Mouse (Mus musculus): Measurements from ENCODE around the gene Olfr548-ps1. TPM values are rescaled to one million over a fixed set of nuclear protein-coding genes. Genes with fewer than 3 reads are reported as not detected.
"Not testable (repeated sequence)": the region's sequence is repeated elsewhere in the genome, so short reads cannot be mapped to it uniquely, and the experiment has no call there.

Olfr548-ps1 gene
- total RNA-seq (2021) (not detected), polyA plus RNA-seq (2012; rRNA removed) (not detected in 2 replicates)
- long read RNA-seq: 0 reads

DNA sequence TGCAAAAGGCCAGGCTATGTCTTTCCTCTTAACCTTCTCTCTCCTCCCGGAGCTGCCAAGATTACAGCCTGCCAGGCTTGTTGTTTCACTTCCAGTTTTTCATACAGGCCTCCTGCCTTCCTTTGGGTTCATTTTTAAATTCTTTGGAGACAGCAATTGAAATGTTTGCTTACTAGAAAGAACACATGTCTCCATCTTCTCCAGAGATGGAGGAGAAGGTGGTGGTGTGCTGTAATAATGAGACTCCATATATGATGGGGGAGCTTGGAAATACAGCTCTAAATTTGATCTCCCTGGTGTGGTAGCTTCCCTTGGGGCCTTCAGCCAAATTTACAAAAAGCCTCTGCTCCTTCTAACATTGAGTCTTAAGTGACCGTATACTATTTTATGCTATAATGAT is at the start of gene Olfr548-ps1:
Olfr548-ps1 (plus strand) TSS at position 301 of the 400 bp plus-strand sequence.
- DNase-seq: no peak

DNA sequence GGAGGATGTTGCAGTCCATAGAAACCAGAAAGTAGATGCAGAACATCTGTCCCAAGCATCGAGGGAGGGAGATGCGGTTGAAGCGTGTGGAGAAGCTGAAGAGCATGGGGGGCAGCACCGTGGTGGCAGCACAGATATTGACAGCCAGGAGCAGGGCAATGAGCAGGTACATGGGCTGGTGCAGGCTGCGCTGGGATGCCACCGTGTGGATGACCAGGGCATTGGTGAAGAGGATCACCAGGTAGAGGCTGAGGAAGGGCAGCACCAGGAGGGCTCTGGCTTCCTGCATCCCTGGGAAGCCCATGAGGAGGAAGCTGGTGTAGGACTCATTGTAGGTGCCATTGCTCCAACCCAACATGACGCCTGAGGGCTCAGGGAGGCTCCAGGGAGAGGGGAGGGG is 46.3 kb upstream of the Olfr548-ps1 start:
- not testable (repeated sequence) for DNase-seq

- DNase-seq: no peak
Observed at GRCm38 (mm10) chr7:102499473-102499872, 41.2 kb upstream of the Olfr548-ps1 start, which contains the start of gene Olfr545. Gene Olfr545 (minus strand): TSS chr7:102499573.

DNA sequence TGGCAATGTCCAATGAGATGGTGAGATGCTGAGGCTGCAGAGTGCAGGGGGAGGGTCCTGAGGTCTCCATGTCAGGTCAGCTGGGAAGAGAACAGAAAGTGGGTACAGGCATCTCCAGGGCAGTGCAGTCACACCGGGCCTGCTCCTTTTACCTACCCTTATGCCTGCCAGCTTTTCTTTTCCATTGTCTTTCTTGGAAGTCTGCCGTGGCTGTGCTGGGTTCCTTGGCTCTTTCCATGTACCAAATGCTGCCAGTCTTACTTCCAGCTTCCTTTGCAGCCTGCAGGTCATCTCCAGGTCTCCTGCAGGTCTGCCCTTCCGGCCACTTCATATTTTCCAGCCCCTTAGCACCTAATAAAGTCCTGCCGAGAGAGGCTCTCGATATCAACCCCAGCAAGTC is 38.7 kb upstream of the Olfr548-ps1 start:
- DNase-seq: no peak

- peak; percentile 76 for DNase-seq
Observed at GRCm38 (mm10) chr7:102506848-102507247, 33.8 kb upstream of the Olfr548-ps1 start.

GRCm38 (mm10) chr7:102508066-102508465 is 32.6 kb upstream of the Olfr548-ps1 start:
- DNase-seq: no peak

GRCm38 (mm10) chr7:102508666-102509065 is 32.0 kb upstream of the Olfr548-ps1 start:
- no peak for DNase-seq

DNA sequence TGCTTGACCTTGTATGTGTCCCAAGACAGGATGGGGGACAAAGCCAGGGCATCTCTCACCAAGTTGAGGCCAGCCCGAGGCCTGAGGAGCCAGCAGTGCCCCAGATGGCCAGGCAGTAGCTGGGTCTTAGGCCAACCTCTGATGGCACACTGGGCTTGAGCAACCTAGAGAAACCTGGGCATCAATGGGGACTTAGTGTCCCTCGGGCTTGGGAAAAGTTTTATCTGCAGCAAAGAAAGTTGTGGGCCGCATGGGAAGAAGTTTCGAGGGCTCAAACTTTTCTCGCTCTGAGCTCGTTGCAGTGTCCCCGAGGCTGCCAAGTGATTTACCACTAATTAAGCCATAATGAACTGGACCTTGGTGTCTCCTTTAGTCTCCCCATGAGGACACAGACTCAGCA is 31.0 kb upstream of the Olfr548-ps1 start:
- no peak for DNase-seq

DNA sequence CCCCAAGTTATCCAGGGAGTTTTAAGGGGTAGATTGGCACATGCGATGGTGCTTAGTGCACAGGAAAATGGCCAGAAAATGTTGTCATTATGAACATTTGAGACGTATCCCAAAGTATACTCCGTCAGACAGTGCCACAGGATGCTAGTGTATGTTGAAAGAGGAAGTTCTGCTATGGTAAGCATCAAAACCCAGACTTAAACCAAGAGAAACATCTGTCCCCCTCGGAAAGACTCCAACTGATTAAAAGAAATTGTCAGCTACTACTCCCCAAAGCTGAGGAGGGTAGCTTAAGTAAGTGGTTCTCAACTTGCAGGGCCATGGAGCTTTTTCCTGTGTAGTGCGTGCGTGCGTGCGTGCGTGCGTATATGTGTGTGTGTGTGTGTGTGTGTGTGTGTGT is 28.8 kb upstream of the Olfr548-ps1 start:
- no peak for DNase-seq

GRCm38 (mm10) chr7:102512814-102513435 is 27.8 kb upstream of the Olfr548-ps1 start:
- peak; percentile 90 for DNase-seq

DNA sequence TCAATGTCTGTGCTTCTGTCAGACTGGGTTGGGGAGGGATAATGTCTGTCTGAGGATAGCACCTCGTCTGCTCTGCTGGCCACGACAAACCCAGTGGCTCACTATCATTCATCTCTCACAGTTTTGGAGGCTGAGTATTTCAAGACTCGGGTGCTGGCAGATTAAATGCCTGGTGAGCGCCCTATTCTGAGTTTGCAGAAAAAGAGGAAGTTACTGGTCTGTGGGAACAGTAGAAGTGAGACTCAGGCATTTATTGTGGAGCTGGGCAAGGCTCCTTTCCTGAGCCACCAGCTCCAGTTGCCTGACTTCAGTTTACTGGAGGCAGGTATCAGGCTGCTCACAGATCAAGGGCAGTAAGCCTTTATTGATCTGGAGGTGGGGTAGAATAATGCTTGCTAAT is 26.6 kb upstream of the Olfr548-ps1 start:
- no peak for DNase-seq

DNA sequence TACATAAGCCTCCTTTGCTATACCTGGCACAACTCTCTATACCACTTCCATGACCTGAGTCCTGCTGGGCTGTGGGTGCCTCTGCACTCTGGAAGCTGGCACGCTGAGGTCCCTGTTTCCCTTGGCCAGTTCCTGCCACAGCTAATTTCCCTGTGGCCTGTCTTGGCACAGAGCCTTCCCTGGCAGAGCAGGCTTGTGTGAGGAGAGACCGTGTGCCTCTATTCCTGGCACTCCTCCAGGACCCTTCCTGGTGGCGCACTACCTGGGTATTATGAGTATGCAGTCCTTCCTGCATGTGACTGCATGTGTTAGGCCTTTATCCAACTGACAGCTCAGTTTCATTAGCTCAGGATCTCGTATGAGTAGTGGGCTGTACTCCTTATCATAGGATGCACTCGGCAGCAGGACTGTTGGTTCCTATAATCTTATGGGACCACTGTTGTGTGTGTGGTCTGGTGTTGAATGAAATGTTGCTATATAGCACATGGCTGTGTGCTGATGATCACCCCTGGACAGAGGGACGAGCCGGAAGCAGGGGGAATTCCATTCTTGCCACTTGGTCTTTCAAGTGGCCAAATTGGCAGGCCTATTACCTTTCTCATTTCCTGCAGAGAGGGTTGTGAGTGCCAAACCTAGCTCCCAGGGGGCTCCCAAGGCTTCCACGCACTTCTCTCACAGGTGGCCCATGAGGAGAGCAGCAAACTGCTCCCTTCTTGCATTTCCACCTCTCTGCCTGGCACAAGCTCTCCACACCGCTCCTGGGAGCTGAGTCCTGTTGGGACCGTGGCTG is 24.2 kb upstream of the Olfr548-ps1 start:
- peak; percentile 15 for DNase-seq

DNA sequence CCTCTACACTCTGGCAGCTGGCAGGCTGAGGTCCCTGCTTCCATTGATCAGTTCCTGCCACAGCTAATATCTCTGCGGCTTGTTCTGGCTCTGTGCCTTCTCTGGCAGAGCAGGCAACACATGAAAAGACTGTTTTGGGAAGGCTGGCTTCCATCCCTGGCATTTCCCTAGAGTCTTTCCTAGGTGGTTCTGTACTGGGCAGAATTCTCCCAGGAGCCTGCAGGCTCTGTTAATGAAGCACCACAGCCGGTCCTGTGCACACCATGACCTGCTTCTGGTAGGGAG is 23.7 kb upstream of the Olfr548-ps1 start:
- peak; percentile 17 for DNase-seq

DNA sequence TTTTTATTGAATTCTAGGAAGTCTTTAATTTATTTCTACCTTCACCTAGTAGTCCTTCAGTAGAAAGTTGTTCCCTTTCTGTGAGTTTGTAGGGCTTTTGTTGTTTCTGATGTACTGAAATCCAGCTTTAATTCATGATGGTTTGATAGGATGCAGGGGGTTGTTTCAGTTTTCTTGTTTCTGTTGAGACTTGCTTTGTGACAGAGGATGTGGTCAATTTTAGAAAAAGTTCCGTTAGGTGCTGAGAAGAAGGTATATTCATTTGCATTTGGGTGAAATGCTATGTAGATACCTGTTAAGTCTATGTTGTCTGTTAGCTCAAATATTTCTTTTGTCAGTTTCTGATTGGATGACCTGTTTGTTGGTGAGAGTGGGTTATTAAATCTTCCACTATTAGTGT is 11.6 kb upstream of the Olfr548-ps1 start:
- no peak for DNase-seq

GRCm38 (mm10) chr7:102534449-102534848 is 6.2 kb upstream of the Olfr548-ps1 start, which contains the start of gene Olfr547:
Gene Olfr547 (plus strand): TSS chr7:102534749.
- no peak for DNase-seq

- DNase-seq: no peak
Observed at GRCm38 (mm10) chr7:102541251-102541650, 555 bp downstream of the Olfr548-ps1 start.

DNA sequence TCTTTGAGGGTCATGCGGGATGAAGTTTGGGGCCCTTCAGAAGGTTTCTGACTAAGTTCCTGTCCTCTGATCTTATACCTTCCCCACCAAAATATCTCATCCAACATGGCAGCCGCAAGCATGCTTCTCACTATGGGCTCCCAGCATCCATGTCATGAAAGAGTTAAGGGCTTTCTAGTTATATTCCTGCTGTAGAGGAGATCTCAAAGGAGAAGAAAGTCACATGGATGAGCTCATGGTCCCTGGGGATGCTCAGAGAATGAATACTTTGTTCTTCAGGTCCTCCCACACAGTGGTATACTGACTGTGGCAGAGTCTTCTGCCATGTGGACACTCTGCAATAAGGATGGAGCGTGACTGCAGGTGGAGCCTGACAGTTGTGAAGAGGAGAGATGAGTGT is 8.9 kb downstream of the Olfr548-ps1 start, which contains the start of gene Olfr549:
Olfr549 (plus strand) TSS at position 301 of the 400 bp plus-strand sequence.
- DNase-seq: no peak

GRCm38 (mm10) chr7:102553279-102553678 is 12.6 kb downstream of the Olfr548-ps1 start:
- DNase-seq: no peak

DNA sequence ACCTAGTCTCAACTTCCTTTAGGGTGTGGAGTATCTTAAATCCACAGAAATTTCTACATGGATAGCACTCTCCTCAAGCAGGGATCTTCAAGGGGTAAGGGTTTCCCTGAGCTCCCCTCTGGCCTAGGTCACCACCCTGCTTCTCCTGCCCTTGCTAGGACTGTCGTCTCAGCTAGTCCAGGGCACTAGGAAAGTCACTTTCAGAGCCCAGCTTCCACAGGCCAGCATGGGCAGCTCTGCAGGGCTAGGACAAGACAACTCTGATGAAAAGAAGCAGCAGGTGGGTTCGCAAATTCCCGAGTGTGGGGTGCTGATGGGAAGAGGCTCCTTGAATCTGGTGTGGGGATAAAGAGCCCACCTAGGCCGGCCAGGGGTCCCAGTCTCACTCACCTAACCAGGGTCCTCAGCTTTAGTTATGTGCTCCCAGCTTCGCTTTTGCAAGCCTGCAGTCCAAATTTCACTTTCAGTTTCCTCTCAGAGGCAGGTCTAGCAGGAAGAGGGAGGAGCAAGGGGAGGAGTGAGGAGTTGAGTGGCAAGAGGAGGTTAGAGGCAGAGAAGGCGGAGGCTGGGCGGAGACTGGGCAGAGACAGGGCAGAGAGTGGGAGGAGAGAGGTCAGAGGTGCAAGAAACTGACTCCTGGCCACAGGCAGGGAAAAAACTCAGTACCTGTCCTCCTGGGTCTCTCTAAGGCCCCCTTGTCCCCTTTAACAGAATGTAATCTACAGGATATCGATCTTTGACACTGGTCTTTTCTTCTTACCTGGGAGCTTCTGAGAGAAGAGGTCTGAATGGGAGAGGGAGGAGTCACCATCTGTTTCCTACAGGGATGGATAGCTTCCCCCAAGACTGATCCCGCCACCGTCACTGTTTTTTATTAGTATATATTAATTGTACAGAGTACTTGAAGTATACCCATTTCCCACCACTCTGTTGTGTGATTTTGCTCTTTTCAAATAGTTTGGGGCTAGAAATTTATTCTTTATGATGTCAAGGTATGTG is 24.6 kb downstream of the Olfr548-ps1 start, which contains the start of gene Trim21:
Trim21 (minus strand) TSS at position 488 of the 999 bp plus-strand sequence.
- peak; percentile 95 for DNase-seq

GRCm38 (mm10) chr7:102566219-102566618 is 25.5 kb downstream of the Olfr548-ps1 start:
- no peak for DNase-seq

DNA sequence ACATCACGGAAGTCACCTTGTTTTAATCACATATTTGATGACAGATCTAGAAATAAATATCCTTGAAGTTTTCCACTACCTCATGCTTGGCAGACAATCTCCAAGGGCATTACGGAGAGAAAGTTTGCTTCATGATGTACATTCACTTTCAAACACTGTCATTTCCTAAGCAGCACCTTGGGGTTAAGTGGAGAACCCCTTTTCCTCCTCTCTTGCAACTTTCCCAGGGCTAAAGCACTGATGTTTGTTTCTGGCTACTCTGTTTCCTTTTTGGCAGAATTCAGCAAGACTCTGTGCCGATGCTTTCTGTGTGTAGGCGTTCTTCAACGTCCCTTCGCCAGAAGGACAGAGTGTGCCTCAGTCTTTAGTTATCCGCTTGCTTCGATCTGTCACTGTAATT is 30.4 kb downstream of the Olfr548-ps1 start, which contains the start of gene Olfr550:
Olfr550 (plus strand) TSS at position 301 of the 400 bp plus-strand sequence.
- DNase-seq: no peak
